14 mouse cellular contexts compared by ENCODE assay signal in the genomic region with DNA sequence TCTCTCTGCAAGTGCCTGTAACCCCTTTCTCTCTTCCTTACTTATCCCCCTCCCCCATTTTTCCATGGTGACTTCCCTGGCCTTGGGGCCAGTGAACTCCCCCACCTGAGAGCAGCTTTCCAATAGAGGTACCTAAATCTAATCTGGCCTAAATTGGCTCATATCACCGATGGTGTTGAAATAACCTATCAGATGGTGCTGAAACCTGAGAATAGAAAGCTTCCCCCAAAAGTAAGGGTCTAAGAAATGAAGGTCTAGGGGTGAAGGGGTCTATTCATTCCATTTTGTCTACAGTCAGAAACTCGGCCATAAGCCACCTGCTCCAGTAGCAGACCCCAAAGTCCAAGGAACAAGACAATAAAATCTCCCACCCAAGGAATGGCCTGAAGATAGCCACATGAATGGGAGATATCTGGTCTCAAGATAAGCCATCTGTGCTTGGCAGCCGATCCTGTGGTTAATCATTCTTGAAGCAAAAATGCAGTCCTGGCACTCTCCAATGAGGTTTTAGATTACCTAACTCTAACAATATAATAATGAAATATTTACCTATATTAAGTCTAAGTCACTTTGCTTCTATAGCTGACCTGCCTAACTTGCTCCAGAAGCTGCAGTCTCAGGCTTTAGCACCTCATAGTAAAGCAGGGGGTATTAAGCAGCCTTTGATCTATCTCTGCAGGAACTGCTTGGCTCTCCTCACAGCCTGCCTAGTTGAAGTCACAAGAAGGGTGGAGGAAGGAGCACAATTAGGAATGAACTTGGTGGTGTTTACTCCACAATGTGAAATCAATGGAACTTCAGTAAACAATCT. TPM values are rescaled to one million over a fixed set of nuclear protein-coding genes. Genes with fewer than 3 reads are reported as not detected.
A peak's percentile ranks its signal among the peaks of the same experiment; 100 is the strongest.
DNase-seq lines count a peak whose midpoint lies in the region; ATAC-seq lines count a peak whose summit lies in the region.
"Had no signal": no experiment of that assay in that cellular context is flagged by ENCODE, and none has a peak within 500 bp of the region (broad histone marks: within the 10 kb centered on the region; RNA-seq: fewer than 3 reads in every experiment).

No protein-coding gene starts in this region.

- H3K9ac ChIP-seq in hindbrain, embryonic 16.5 days (ENCODE audit: low read depth, low read length), result no peak overlapping the region

- H3K4me1 ChIP-seq in hindbrain, embryonic 10.5 days (replicated peaks), result peaks cover 12% of the 10 kb centered on the region
- H3K4me1 ChIP-seq in hindbrain, embryonic 16.5 days (ENCODE audit: control insufficient read depth, insufficient read depth, low read depth, low read length), result no peaks in the 10 kb centered on the region

- WGBS in hindbrain, embryonic 10.5 days, result 73% methylated on average over 3 of the region's 3 CpGs
- 67% methylated on average over 3 of the region's 3 CpGs for WGBS in hindbrain, embryonic 16.5 days

- no peak overlapping the region for H3K4me2 ChIP-seq in hindbrain, embryonic 16.5 days (ENCODE audit: low read length)

- no peak for DNase-seq in hindbrain, embryonic 10.5 days (ENCODE audit: low spot score)
- peak; percentile 39 for DNase-seq in urinary bladder, postnatal 14 days (ENCODE audit: low spot score)
- DNase-seq in urinary bladder, postnatal 10 days (ENCODE audit: low spot score), result no peak
- DNase-seq in kidney, postnatal 14 days, result peak; percentile 36
- peak; percentile 62 for DNase-seq in yolk sac, embryonic 10.5 days (ENCODE audit: low spot score)
- DNase-seq in spleen, postnatal 4 days (ENCODE audit: low spot score in 2 of 2), result no peak
- DNase-seq in ovary, postnatal 14 days (ENCODE audit: low spot score), result no peak
- DNase-seq: adrenal gland, adult 8-10 months; gastrocnemius, postnatal 10 days; left cerebral cortex, postnatal 4 days had no signal

- no peak for ATAC-seq in hindbrain, embryonic 16.5 days

- no peak overlapping the region for H3K4me3 ChIP-seq in hindbrain, embryonic 10.5 days
- no peak overlapping the region for H3K4me3 ChIP-seq in hindbrain, embryonic 16.5 days (ENCODE audit: low read length)
- H3K4me3 ChIP-seq: erythroblast, embryonic 14.5 days; megakaryocyte, embryonic 14.5 days had no signal

- peak overlapping the region; percentile 40; the same call in 1 of the 2 replicates for H3K27ac ChIP-seq in hindbrain, embryonic 10.5 days
- no peak overlapping the region for H3K27ac ChIP-seq in hindbrain, embryonic 16.5 days (ENCODE audit: low read depth, low read length)

- no peaks in the 10 kb centered on the region for H3K9me3 ChIP-seq in hindbrain, embryonic 10.5 days
- no peaks in the 10 kb centered on the region for H3K9me3 ChIP-seq in hindbrain, embryonic 16.5 days (ENCODE audit: control insufficient read depth, low read length)
- H3K9me3 ChIP-seq: megakaryocyte, embryonic 14.5 days had no signal

- H3K36me3 ChIP-seq in hindbrain, embryonic 10.5 days, result peaks cover 56% of the 10 kb centered on the region
- H3K36me3 ChIP-seq in hindbrain, embryonic 16.5 days (ENCODE audit: control insufficient read depth, insufficient read depth, low read length), result peaks cover 12% of the 10 kb centered on the region

- no peaks in the 10 kb centered on the region for H3K27me3 ChIP-seq in hindbrain, embryonic 10.5 days (ENCODE audit: insufficient read depth, poor library complexity, severe bottlenecking)
- H3K27me3 ChIP-seq in hindbrain, embryonic 16.5 days (replicated peaks; ENCODE audit: control insufficient read depth, insufficient read depth, low read length), result no peaks in the 10 kb centered on the region
- H3K27me3 ChIP-seq: megakaryocyte, embryonic 14.5 days had no signal

RNA-seq across cellular contexts. Expression of a gene that starts 15.6 kb away (rescaled TPM):
- 8.8 and 10.7 TPM in 2 replicates for polyA plus RNA-seq in hindbrain, embryonic 10.5 days (2016; fragmentation: Nextera tagmentation; extraction: Ambion mirVana)
- 7.6 and 8.0 TPM in 2 replicates for polyA plus RNA-seq in hindbrain, embryonic 16.5 days (2015; fragmentation: Nextera tagmentation; extraction: Ambion mirVana)

RNA-seq across cellular contexts. Expression of a gene that starts 25.3 kb away (rescaled TPM):
- not detected in 2 replicates for polyA plus RNA-seq in hindbrain, embryonic 10.5 days (2016; fragmentation: Nextera tagmentation; extraction: Ambion mirVana)
- polyA plus RNA-seq in hindbrain, embryonic 16.5 days (2015; fragmentation: Nextera tagmentation; extraction: Ambion mirVana), result not detected in 2 replicates
- polyA plus RNA-seq: erythroblast, embryonic 14.5 days; urinary bladder, adult 2 months had no signal

RNA-seq across cellular contexts. Expression of a gene that starts 33.3 kb away (rescaled TPM):
- 51.9 and 70.0 TPM in 2 replicates for polyA plus RNA-seq in hindbrain, embryonic 10.5 days (2016; fragmentation: Nextera tagmentation; extraction: Ambion mirVana)
- polyA plus RNA-seq in hindbrain, embryonic 16.5 days (2015; fragmentation: Nextera tagmentation; extraction: Ambion mirVana), result 89.8 and 93.6 TPM in 2 replicates

RNA-seq across cellular contexts. Expression of a gene that starts 53.8 kb away (rescaled TPM):
- polyA plus RNA-seq in hindbrain, embryonic 10.5 days (2016; fragmentation: Nextera tagmentation; extraction: Ambion mirVana), result 10.5 and 11.0 TPM in 2 replicates
- polyA plus RNA-seq in hindbrain, embryonic 16.5 days (2015; fragmentation: Nextera tagmentation; extraction: Ambion mirVana), result 10.9 and 11.0 TPM in 2 replicates

Comparison
In these comparisons a context has a peak if more than half of its experiments do, and no peak if none do; other contexts are left out.
1. DNase-seq: peak in urinary bladder, postnatal 14 days (single experiment), kidney, postnatal 14 days (single experiment) and yolk sac, embryonic 10.5 days (single experiment); none in hindbrain, embryonic 10.5 days (single experiment), urinary bladder, postnatal 10 days (single experiment), spleen, postnatal 4 days (0 of 2) and ovary, postnatal 14 days (single experiment).